Mouse (Mus musculus) liver, adult 2 months (tissue): ENCODE measurements around the gene Gm26727. TPM values are rescaled to one million over a fixed set of nuclear protein-coding genes. Genes with fewer than 3 reads are reported as not detected.
"Not testable (repeated sequence)": the region's sequence is repeated elsewhere in the genome, so short reads cannot be mapped to it uniquely, and the experiment has no call there.

Source experiments
- DNase-seq: peaks from one replicate; pipeline ENCODE4 v3.0.0-alpha.2; 2011; ENCODE audit warnings: low read depth, low spot score; ENCODE audit errors: extremely low read depth
- H3K27ac ChIP-seq: fragments of 200-500 bp; replicated peaks from 2 replicates; pipeline ENCODE4 v1.5.1; 2012; ENCODE audit warnings: low read depth, mild to moderate bottlenecking, control low read depth, inconsistent platforms, low read length; ENCODE audit not compliant: insufficient read depth
- H3K27me3 ChIP-seq: fragments of 200-500 bp; 2 replicates; pipeline ENCODE4 v1.6.1; 2012; ENCODE audit warnings: mild to moderate bottlenecking, moderate library complexity, low read length, inconsistent platforms; ENCODE audit not compliant: control insufficient read depth, insufficient read depth
- H3K36me3 ChIP-seq: fragments of 200-500 bp; 2 replicates; pipeline ENCODE4 v1.6.1; 2012; ENCODE audit warnings: low read length, inconsistent platforms; ENCODE audit not compliant: control insufficient read depth, insufficient read depth
- H3K4me1 ChIP-seq: fragments of 200-500 bp; 2 replicates; pipeline ENCODE4 v1.6.1; 2011; ENCODE audit warnings: low read length; ENCODE audit not compliant: control insufficient read depth, insufficient read depth
- H3K4me3 ChIP-seq: fragments of 200-500 bp; 2 replicates; pipeline ENCODE4 v1.5.1; 2011; ENCODE audit warnings: low read depth, mild to moderate bottlenecking, control low read depth, low read length, moderate library complexity; ENCODE audit not compliant: insufficient read depth
- H3K79me2 ChIP-seq: fragments of 200-500 bp; 2 replicates; pipeline ENCODE4 v1.6.1; 2012; ENCODE audit warnings: inconsistent platforms, mild to moderate bottlenecking, low read length, moderate library complexity; ENCODE audit not compliant: control insufficient read depth, insufficient read depth
- H3K9ac ChIP-seq: fragments of 200-500 bp; 2 replicates; pipeline ENCODE4 v1.6.1; 2012; ENCODE audit warnings: low read depth, mild to moderate bottlenecking, control low read depth, inconsistent platforms, low read length
- CTCF ChIP-seq: fragments of 200-500 bp; IDR thresholded peaks from 2 replicates; pipeline ENCODE4 v1.5.1; 2011; ENCODE audit warnings: low read depth, low read length, control low read depth
- POLR2A ChIP-seq: fragments of 200-500 bp; IDR thresholded peaks from 2 replicates; pipeline ENCODE4 v1.6.1; 2011; ENCODE audit warnings: low read length, control low read depth; ENCODE audit not compliant: insufficient read depth; ENCODE audit errors: extremely low read depth
- WGBS: fragments of 180-500 bp; shearing (Covaris S2); methylation state at CpG from one replicate; pipeline ENCODE4 v1.1.7; 2018; 5-methylcytosine and 5-hydroxymethylcytosine counted together
- polyA plus RNA-seq: library from polyadenylated mRNA; depleted of rRNA; stranded (reverse); fragments of >200 nt; gene quantifications from 2 replicates; pipeline ENCODE4 v1.2.3, GENCODE M21; 2012; rRNA removed
- total RNA-seq: library from RNA; depleted of rRNA; stranded (reverse); fragments of >200 nt; gene quantifications from 2 replicates; pipeline ENCODE4 v1.2.3, GENCODE M21; 2014; rRNA removed

Gm26727 gene
- total and polyA plus RNA-seq, 2 experiments, result not detected

- WGBS, result 81% methylated on average over 1 of the region's 1 CpGs
- H3K79me2 ChIP-seq, result no peaks in the 10 kb centered on the region
- TF ChIP-seq CTCF, result no peak
- no peak for TF ChIP-seq POLR2A
- H3K27ac ChIP-seq, result no peak overlapping the region
- H3K27me3 ChIP-seq, result no peaks in the 10 kb centered on the region
- no peak overlapping the region for H3K9ac ChIP-seq
- no peak overlapping the region for H3K4me3 ChIP-seq
- no peak for DNase-seq
- H3K36me3 ChIP-seq, result no peaks in the 10 kb centered on the region
- H3K4me1 ChIP-seq, result no peaks in the 10 kb centered on the region
These were observed 13.8 kb upstream of the Gm26727 start for GRCm38 (mm10) chr2:67446772-67447171.

- no peak for TF ChIP-seq POLR2A
- no peak for TF ChIP-seq CTCF
- 64% methylated on average over 3 of the region's 3 CpGs for WGBS
- no peak for DNase-seq
- H3K36me3 ChIP-seq, result no peaks in the 10 kb centered on the region
- no peak within 1 kb of the TSS for H3K9ac ChIP-seq
- no peaks in the 10 kb centered on the region for H3K4me1 ChIP-seq
- no peak within 1 kb of the TSS for H3K4me3 ChIP-seq
- H3K27me3 ChIP-seq, result no peaks in the 10 kb centered on the region
- no peak within 1 kb of the TSS for H3K27ac ChIP-seq
- no peaks in the 10 kb centered on the region for H3K79me2 ChIP-seq
These were observed 12.8 kb upstream of the Gm26727 start, which contains the start of gene Xirp2 for GRCm38 (mm10) chr2:67445780-67446179. TSS of gene Xirp2 (plus strand) at chr2:67446002.

GRCm38 (mm10) chr2:67438309-67438708 is 5.3 kb upstream of the Gm26727 start:
- H3K27ac ChIP-seq, result no peak overlapping the region
- TF ChIP-seq CTCF (no peak), POLR2A (no peak)
- no peaks in the 10 kb centered on the region for H3K27me3 ChIP-seq
- no peaks in the 10 kb centered on the region for H3K36me3 ChIP-seq
- no peak for DNase-seq
- 81% methylated on average over 8 of the region's 8 CpGs for WGBS
- H3K4me1 ChIP-seq, result no peaks in the 10 kb centered on the region
- H3K9ac ChIP-seq, result no peak overlapping the region
- H3K4me3 ChIP-seq, result no peak overlapping the region
- H3K79me2 ChIP-seq, result no peaks in the 10 kb centered on the region

- Histone ChIP-seq H3K27me3 (no peaks in the 10 kb centered on the region), H3K27ac (no peak overlapping the region), H3K79me2 (no peaks in the 10 kb centered on the region), H3K4me3 (no peak overlapping the region), H3K36me3 (no peaks in the 10 kb centered on the region), H3K4me1 (no peaks in the 10 kb centered on the region), H3K9ac (no peak overlapping the region)
- WGBS, result 73% methylated on average over 1 of the region's 1 CpGs
- TF ChIP-seq POLR2A (no peak), CTCF (no peak)
- no peak for DNase-seq
These were observed 10.2 kb downstream of the Gm26727 start for GRCm38 (mm10) chr2:67422799-67423198.

- H3K79me2 ChIP-seq, result no peaks in the 10 kb centered on the region
- H3K9ac ChIP-seq, result no peak overlapping the region
- no peak overlapping the region for H3K27ac ChIP-seq
- no peaks in the 10 kb centered on the region for H3K27me3 ChIP-seq
- no peaks in the 10 kb centered on the region for H3K36me3 ChIP-seq
- TF ChIP-seq POLR2A, result no peak
- no peak for TF ChIP-seq CTCF
- DNase-seq, result no peak
- no peak overlapping the region for H3K4me3 ChIP-seq
- H3K4me1 ChIP-seq, result no peaks in the 10 kb centered on the region
These were observed 12.1 kb downstream of the Gm26727 start for GRCm38 (mm10) chr2:67420853-67421252.

GRCm38 (mm10) chr2:67413425-67413824 is 19.6 kb downstream of the Gm26727 start, which contains the start of gene Gm21830:
TSS of gene Gm21830 (plus strand) at chr2:67413725.
- H3K36me3 ChIP-seq, H3K27ac ChIP-seq, H3K4me1 ChIP-seq, H3K9ac ChIP-seq, H3K27me3 ChIP-seq, H3K4me3 ChIP-seq, H3K79me2 ChIP-seq, DNase-seq: not testable (repeated sequence)
- WGBS, result no CpG with 5 or more reads among the region's 1 CpGs

Other genes with a start within 250 kb of the Gm26727 start
- not detected in 2 replicates for gene Gm21830, start 19.5 kb downstream of the Gm26727 start, total RNA-seq
- not detected in 2 replicates for gene Gm21830, start 19.5 kb downstream of the Gm26727 start, polyA plus RNA-seq
- gene Xirp2, start 12.8 kb upstream of the Gm26727 start, total RNA-seq, result 0.55 TPM in 1 of 2 replicates, not detected in the other
- not detected in 2 replicates for gene Xirp2, start 12.8 kb upstream of the Gm26727 start, polyA plus RNA-seq
- gene B3galt1, start 132.7 kb upstream of the Gm26727 start, total RNA-seq, result 20.7 and 22.8 TPM in 2 replicates
- 1.6 and 2.6 TPM in 2 replicates for gene B3galt1, start 132.7 kb upstream of the Gm26727 start, polyA plus RNA-seq